ENCODE assay signal across 28 mouse cellular contexts in genomic region chr16:57315026-57315425, GRCm38 (mm10). TPM values are rescaled to one million over a fixed set of nuclear protein-coding genes. Genes with fewer than 3 reads are reported as not detected.
DNase-seq lines count a peak whose midpoint lies in the region; ATAC-seq lines count a peak whose summit lies in the region.
"Had no signal": no experiment of that assay in that cellular context is flagged by ENCODE, and none has a peak within 500 bp of the region (broad histone marks: within the 10 kb centered on the region; RNA-seq: fewer than 3 reads in every experiment).

No protein-coding gene starts in this region.

- no peak overlapping the region for H3K4me3 ChIP-seq in intestine, embryonic 16.5 days (ENCODE audit: low read length)
- no peak overlapping the region for H3K4me3 ChIP-seq in intestine, embryonic 15.5 days (replicated peaks)
- H3K4me3 ChIP-seq: heart, embryonic 15.5 days; hindbrain, embryonic 13.5 days; limb, embryonic 13.5 days; megakaryocyte, embryonic 14.5 days had no signal

- H3K36me3 ChIP-seq in intestine, embryonic 16.5 days (ENCODE audit: control insufficient read depth, insufficient read depth, low read length), result no peaks in the 10 kb centered on the region
- no peaks in the 10 kb centered on the region for H3K36me3 ChIP-seq in intestine, embryonic 15.5 days
- H3K36me3 ChIP-seq: heart, embryonic 15.5 days; hindbrain, embryonic 13.5 days; limb, embryonic 13.5 days had no signal

- peaks cover 5% of the 10 kb centered on the region for H3K4me1 ChIP-seq in intestine, embryonic 16.5 days (ENCODE audit: control insufficient read depth, insufficient read depth, low read length)
- peaks cover 9% of the 10 kb centered on the region for H3K4me1 ChIP-seq in intestine, embryonic 15.5 days (replicated peaks)
- H3K4me1 ChIP-seq: hindbrain, embryonic 13.5 days had no signal

- H3K9me3 ChIP-seq in intestine, embryonic 16.5 days (ENCODE audit: control insufficient read depth, low read length), result no peaks in the 10 kb centered on the region
- no peaks in the 10 kb centered on the region for H3K9me3 ChIP-seq in intestine, embryonic 15.5 days
- H3K9me3 ChIP-seq: heart, embryonic 15.5 days; hindbrain, embryonic 13.5 days; megakaryocyte, embryonic 14.5 days had no signal

- peak overlapping the region; percentile 6; the same call in 1 of the 2 replicates for H3K27ac ChIP-seq in intestine, embryonic 16.5 days (ENCODE audit: low read length)
- no peak overlapping the region for H3K27ac ChIP-seq in intestine, embryonic 15.5 days
- H3K27ac ChIP-seq: heart, embryonic 15.5 days; hindbrain, embryonic 13.5 days; limb, embryonic 13.5 days; liver, embryonic 14.5 days had no signal

- no peak for ATAC-seq in intestine, embryonic 16.5 days
- ATAC-seq in intestine, embryonic 15.5 days, result no peak

- H3K27me3 ChIP-seq in intestine, embryonic 16.5 days (replicated peaks; ENCODE audit: control insufficient read depth, insufficient read depth, low read length), result no peaks in the 10 kb centered on the region
- no peaks in the 10 kb centered on the region for H3K27me3 ChIP-seq in intestine, embryonic 15.5 days (replicated peaks)
- H3K27me3 ChIP-seq: heart, embryonic 15.5 days; hindbrain, embryonic 13.5 days; limb, embryonic 13.5 days; megakaryocyte, embryonic 14.5 days had no signal

- peak; percentile 20 for DNase-seq in adrenal gland, postnatal 14 days
- DNase-seq in adrenal gland, postnatal 4 days (ENCODE audit: low spot score in 2 of 2), result no peak
- peak; percentile 67 for DNase-seq in adipocyte (ENCODE audit: low spot score)
- peak; percentile 57 for DNase-seq in lung, postnatal 36 days
- DNase-seq in cerebellum, postnatal 10 days, result no peak
- no peak for DNase-seq in frontal cortex, adult 2 months (ENCODE audit: extremely low spot score in 1 of 2, low spot score in 1 of 2)
- DNase-seq: adrenal gland, postnatal 25 days; cerebellum, adult 11 months; cerebellum, adult 9-11 months; gastrocnemius, postnatal 14 days; heart, adult 18-20 months; heart, postnatal 36 days; kidney, adult 9 months; kidney, postnatal 4 days; layer of hippocampus, adult 9-11 months; midbrain, embryonic 14.5 days; right cerebral cortex, adult 18-20 months; right cerebral cortex, postnatal 4 days; thymus, postnatal 14 days had no signal

- WGBS in intestine, embryonic 16.5 days, result 75% methylated on average over 9 of the region's 9 CpGs
- WGBS in intestine, embryonic 15.5 days, result 78% methylated on average over 9 of the region's 9 CpGs

- H3K9ac ChIP-seq in intestine, embryonic 16.5 days (ENCODE audit: low read depth, low read length), result no peak overlapping the region
- H3K9ac ChIP-seq in intestine, embryonic 15.5 days, result no peak overlapping the region
- H3K9ac ChIP-seq: heart, embryonic 15.5 days; hindbrain, embryonic 13.5 days; limb, embryonic 13.5 days; liver, embryonic 14.5 days had no signal

- no peak overlapping the region for H3K4me2 ChIP-seq in intestine, embryonic 16.5 days (ENCODE audit: low read depth, low read length)
- no peak overlapping the region for H3K4me2 ChIP-seq in intestine, embryonic 15.5 days (replicated peaks)
- H3K4me2 ChIP-seq: heart, embryonic 15.5 days; hindbrain, embryonic 13.5 days; limb, embryonic 13.5 days had no signal

RNA-seq across cellular contexts. Expression of gene Tmem30c, which starts 22.4 kb away (rescaled TPM):
- not detected in 2 replicates for total RNA-seq in adrenal gland, postnatal 14 days (2021)
- total RNA-seq in adrenal gland, postnatal 4 days (2021), result under 1 TPM in 1 of 2 experiments, not detected in 1; 0.36 TPM
- polyA plus RNA-seq in intestine, embryonic 16.5 days (2015; fragmentation: Nextera tagmentation; extraction: Ambion mirVana), result not detected in 2 replicates
- polyA plus RNA-seq in intestine, embryonic 15.5 days (2015; fragmentation: Nextera tagmentation; extraction: Ambion mirVana), result not detected in 2 replicates
- 1.5 and 1.7 TPM in 2 replicates for polyA plus RNA-seq in frontal cortex, adult 2 months (2012; rRNA removed)
- total RNA-seq: adrenal gland, postnatal 25 days; gastrocnemius, postnatal 14 days; heart, adult 18-20 months; heart, postnatal 36 days had no signal
- polyA plus RNA-seq: embryonic facial prominence, embryonic 11.5 days; heart, embryonic 15.5 days; liver, embryonic 14.5 days; neural tube, embryonic 11.5 days had no signal

RNA-seq across cellular contexts. Expression of gene Filip1l, which starts 37.9 kb away (rescaled TPM):
- total RNA-seq in adrenal gland, postnatal 14 days (2021), result 20.6 and 26.5 TPM in 2 replicates
- total RNA-seq in adrenal gland, postnatal 4 days (2021), result 10 to 100 TPM; 22.6 to 23.5 TPM
- 30.4 and 31.9 TPM in 2 replicates for polyA plus RNA-seq in intestine, embryonic 16.5 days (2015; fragmentation: Nextera tagmentation; extraction: Ambion mirVana)
- polyA plus RNA-seq in intestine, embryonic 15.5 days (2015; fragmentation: Nextera tagmentation; extraction: Ambion mirVana), result 33.0 and 34.0 TPM in 2 replicates
- 10.6 and 10.9 TPM in 2 replicates for polyA plus RNA-seq in frontal cortex, adult 2 months (2012; rRNA removed)

Comparison
In these comparisons a context has a peak if more than half of its experiments do, and no peak if none do; other contexts are left out.
1. DNase-seq: peak in adrenal gland, postnatal 14 days (single experiment), adipocyte (single experiment) and lung, postnatal 36 days (single experiment); none in adrenal gland, postnatal 4 days (0 of 2), cerebellum, postnatal 10 days (0 of 2) and frontal cortex, adult 2 months (0 of 2).